Mouse (Mus musculus) megakaryocyte, adult 5-6 weeks (primary cell): ENCODE results near the gene Rhbdd3. TPM values are rescaled to one million over a fixed set of nuclear protein-coding genes. Genes with fewer than 3 reads are reported as not detected.

Source experiments
- total RNA-seq, 2 experiments: library from RNA; stranded (forward) in 1 of 2; stranded (reverse) in 1 of 2; fragments of 153-499, 151-499 nt in 1 of 2; fragments of 221-1000, 200-1000 nt in 1 of 2; gene quantifications; 2 replicates each; pipeline versions ENCODE4 v1.2.3 to v1.2.4; 2015 to 2017

Gene Rhbdd3
- total RNA-seq, 2 experiments from 2014 or later: 2.6 to 14.5 TPM

Other genes starting within 250 kb of the Rhbdd3 start
- 12.4 and 12.6 TPM in 2 replicates for gene Nf2, start 249.4 kb upstream of the Rhbdd3 start, total RNA-seq (2015)
- gene Nf2, start 249.4 kb upstream of the Rhbdd3 start, total RNA-seq (2017): 36.7 and 55.3 TPM in 2 replicates
- 1.8 and 3.1 TPM in 2 replicates for gene Nipsnap1, start 225.0 kb upstream of the Rhbdd3 start, total RNA-seq (2015)
- gene Nipsnap1, start 225.0 kb upstream of the Rhbdd3 start, total RNA-seq (2017): 3.9 and 5.9 TPM in 2 replicates
- 14.0 and 16.5 TPM in 2 replicates for gene Thoc5, start 203.6 kb upstream of the Rhbdd3 start, total RNA-seq (2015)
- 31.6 and 32.3 TPM in 2 replicates for gene Thoc5, start 203.6 kb upstream of the Rhbdd3 start, total RNA-seq (2017)
- gene Nefh, start 150.9 kb upstream of the Rhbdd3 start, total RNA-seq (2015): 0.21 and 0.33 TPM in 2 replicates
- 0.22 and 0.28 TPM in 2 replicates for gene Nefh, start 150.9 kb upstream of the Rhbdd3 start, total RNA-seq (2017)
- gene Ap1b1, start 112.1 kb upstream of the Rhbdd3 start, total RNA-seq (2015): 38.8 and 39.4 TPM in 2 replicates
- 37.0 and 38.3 TPM in 2 replicates for gene Ap1b1, start 112.1 kb upstream of the Rhbdd3 start, total RNA-seq (2017)
- not detected in 2 replicates for gene Rasl10a, start 40.8 kb upstream of the Rhbdd3 start, total RNA-seq (2015)
- gene Rasl10a, start 40.8 kb upstream of the Rhbdd3 start, total RNA-seq (2017): not detected in 2 replicates
- 1.5 and 2.4 TPM in 2 replicates for gene Gas2l1, start 33.6 kb upstream of the Rhbdd3 start, total RNA-seq (2015)
- gene Gas2l1, start 33.6 kb upstream of the Rhbdd3 start, total RNA-seq (2017): 0.89 and 1.1 TPM in 2 replicates
- 129 and 153 TPM in 2 replicates for gene Ewsr1, start 340 bp downstream of the Rhbdd3 start, total RNA-seq (2015)
- gene Ewsr1, start 340 bp downstream of the Rhbdd3 start, total RNA-seq (2017): 326 and 348 TPM in 2 replicates
- gene Emid1, start 53.3 kb downstream of the Rhbdd3 start, total RNA-seq (2015): 0.85 and 2.7 TPM in 2 replicates
- gene Emid1, start 53.3 kb downstream of the Rhbdd3 start, total RNA-seq (2017): 1.6 and 1.7 TPM in 2 replicates
- 4.2 and 5.4 TPM in 2 replicates for gene Kremen1, start 162.6 kb downstream of the Rhbdd3 start, total RNA-seq (2015)
- 4.2 and 5.4 TPM in 2 replicates for gene Kremen1, start 162.6 kb downstream of the Rhbdd3 start, total RNA-seq (2017)